Mouse (Mus musculus): Measurements from ENCODE around the gene Fuz.
"Not testable (repeated sequence)": the region's sequence is repeated elsewhere in the genome, so short reads cannot be mapped to it uniquely, and the experiment has no call there.

Gene Fuz

DNA sequence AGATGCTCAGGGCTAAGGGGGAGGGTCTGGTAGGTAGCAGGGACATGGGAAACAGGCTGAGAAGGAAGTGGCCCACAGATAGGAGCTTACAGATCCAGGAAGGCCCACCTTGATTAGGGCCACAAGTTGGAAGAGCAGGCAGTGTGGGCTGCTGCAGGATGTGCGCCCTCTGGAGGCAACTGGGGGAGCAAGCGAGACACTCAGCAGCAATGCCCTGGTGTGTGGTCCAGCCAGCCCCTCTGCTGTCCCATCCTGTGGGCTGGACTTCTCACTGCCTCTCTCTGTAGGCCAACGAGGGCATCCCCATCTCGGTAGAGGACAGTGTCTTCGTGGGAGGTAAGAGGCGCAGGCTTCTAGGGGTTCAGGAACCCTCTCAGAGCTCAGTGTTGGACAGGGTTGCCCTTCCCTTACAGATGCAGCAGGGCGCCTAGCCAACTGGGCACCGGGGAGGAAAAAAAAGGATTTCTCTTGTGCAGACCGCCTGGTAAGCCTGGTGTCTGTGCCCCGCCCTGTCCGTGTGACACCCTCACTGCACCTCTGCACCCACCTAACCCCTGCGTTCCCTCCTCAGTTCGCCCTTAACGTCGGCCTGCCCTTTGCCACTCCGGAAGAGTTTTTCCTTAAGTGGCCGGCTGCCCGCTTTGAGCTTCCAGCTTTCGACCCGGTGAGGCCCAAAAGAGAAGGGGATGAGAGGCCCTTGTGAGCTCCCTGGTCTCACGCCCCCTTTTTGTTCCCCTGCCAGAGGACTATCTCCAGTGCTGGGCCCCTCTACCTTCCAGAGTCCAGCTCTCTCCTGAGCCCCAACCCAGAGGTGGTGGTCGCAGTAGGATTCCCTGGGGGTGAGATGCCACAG is 35.1 kb upstream of the Fuz start:
- in situ Hi-C loops (cut with MboI, MseI): no loop called here

DNA sequence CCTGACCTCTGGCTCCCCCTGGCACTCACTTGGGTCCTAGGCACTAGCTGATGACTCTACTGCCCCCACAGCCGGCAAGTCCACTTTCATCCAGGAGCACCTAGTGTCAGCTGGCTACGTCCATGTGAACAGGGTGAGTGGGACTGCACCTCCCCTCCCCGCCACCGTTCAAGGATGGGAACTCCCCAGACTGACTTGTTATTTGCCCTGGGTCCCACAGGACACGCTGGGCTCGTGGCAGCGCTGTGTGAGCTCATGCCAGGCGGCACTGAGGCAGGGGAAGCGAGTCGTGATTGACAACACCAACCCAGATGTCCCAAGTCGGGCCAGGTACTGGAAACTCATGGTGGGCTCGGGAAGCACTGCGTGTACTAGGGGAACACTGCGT is 34.5 kb upstream of the Fuz start:
- in situ Hi-C loops (cut with MboI, MseI): no loop called here

DNA sequence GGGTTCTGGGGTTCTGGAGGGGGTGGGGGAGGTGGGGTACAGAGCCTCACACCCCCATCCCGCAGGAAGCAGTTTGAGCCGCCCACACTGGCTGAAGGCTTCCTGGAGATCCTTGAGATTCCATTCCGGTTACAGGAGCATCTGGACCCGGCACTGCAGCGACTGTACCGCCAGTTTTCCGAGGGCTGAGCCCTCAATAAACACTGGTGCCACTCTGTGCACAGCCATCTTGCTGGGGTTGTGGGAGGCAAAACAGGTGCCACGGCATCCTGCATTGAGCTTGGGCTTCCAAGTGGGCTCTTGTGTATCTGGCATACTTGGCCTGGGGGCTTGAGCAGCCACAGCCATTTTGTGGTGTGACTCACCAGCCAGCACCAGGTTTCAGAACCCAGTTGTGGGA is 33.4 kb upstream of the Fuz start:
- in situ Hi-C loops (cut with MboI, MseI): no loop called here

DNA sequence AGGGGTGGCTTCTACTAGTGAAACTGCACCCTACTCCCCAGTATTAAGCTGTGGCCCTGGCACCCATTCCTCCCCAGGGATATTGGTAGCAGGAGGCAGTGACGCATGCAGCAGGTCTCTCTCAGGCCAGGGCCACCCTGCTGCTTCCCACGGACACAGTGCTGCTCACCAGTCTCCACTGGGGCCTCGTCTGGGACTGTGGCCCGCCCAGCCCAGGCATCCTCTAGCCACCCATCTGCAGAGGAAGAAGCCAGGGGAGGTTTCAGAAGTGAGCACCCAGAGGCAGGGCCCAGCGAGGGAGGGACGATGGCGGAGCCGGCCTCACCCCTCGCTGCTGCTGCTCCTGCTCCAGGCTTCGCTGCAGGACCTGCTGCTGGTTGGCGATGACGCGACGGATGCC is 32.7 kb upstream of the Fuz start:
- in situ Hi-C loops (cut with MboI, MseI): no loop called here

DNA sequence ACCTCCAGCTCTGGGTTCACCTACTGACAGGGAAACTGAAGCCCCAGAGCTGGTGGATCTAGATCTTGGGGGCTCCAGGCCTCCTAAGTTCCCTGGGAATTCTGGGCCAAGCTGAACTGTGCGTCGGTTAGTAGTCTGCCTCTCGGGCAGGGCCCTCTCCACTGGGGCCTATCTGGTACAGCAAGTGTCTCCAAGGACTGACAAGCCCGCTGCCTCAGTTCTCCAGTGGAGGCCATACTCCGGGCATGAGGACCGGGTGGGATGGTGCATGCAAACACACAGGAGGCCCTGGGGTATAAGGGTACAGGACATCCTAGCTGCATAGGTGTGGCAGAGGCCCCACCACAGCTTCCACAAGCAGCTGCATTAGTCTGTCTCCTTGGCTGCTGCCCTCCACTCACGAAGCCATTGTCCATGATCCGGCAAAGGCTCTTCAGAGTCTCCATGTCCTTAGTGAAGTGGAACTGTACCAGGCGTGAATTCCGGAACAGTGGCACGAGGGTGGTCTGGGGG is 31.8 kb upstream of the Fuz start:
- in situ Hi-C loops (cut with MboI, MseI): no loop called here

DNA sequence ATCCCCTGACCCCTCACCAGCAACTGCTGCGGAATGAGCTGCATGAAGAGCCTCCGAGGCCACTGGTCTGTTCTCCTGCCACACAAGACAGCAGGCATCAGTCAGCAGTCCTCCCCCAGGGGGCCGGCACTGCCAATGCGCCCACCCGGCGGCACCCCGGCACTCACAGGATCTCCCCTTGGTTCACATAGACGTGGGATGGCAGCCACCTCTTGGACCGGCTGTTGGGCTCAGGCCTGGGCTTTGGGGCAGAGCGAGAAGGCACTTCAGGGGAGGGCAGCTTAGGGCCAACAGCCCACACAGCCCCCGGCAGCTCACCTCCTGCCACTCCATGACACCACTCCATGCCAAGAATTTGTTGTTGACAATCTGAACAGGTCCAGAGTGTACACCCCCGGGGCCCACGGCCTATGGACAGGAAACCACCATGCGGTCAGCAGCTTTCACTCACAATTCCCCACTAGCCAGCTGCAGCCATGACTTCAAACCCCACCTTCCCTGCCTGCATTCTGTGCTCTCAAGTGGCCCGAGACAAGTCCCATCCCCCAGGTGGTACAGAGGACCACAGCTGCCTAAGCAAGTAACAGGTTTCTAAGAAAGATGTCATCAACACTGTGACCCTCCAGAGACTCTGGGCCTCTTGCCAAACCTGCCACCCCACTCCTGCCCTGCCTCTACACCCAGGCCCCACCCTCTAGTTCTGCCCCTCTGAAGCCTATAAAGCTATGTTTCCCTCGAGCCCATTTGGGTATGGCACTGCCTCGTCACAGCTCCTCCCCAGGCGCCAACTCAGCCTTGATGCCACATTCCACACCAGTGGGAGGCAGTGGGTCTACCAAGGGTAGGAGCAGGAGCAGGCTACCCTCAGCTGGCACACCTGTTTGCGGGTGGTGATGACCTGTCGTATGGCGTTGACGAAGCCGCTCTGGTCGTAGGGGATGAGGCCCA is 31.0 kb upstream of the Fuz start:
- in situ Hi-C loops (cut with MboI, MseI): no loop called here

DNA sequence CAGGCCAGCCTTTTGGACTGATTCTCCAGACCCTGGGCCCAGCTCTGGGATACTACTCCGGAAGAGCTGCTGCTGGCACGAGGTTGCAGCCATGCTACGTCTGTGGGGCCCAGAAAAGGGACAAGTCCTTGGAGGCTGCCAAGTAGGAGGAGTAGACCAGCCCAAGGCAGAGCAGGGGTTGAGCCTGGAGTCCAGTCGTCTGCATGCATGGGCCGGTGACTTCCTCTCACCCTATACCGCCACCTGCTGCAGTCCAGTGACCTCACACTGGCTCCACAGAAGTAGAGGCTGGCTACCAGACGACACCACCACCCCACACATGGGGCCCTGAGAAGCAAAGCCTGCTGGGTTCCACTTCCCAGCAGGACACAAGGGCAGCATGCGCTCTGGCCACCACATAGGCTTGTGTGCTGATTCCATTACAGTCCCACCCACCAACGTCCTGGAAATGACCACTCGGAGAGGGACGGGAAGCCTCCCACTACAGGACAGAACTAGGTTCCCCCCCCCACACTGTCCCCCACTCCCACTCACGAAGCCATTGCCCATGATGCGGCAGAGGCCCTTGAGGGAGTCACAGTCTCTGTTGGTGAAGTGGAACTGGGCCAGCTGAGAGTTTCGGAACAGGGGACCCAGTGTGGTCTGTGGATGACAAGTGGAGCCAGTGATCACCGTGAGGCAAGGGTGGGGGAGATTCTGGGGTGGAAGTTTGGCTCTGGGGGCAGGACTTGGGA is 29.4 kb upstream of the Fuz start:
- in situ Hi-C loops (cut with MboI, MseI): no loop called here

DNA sequence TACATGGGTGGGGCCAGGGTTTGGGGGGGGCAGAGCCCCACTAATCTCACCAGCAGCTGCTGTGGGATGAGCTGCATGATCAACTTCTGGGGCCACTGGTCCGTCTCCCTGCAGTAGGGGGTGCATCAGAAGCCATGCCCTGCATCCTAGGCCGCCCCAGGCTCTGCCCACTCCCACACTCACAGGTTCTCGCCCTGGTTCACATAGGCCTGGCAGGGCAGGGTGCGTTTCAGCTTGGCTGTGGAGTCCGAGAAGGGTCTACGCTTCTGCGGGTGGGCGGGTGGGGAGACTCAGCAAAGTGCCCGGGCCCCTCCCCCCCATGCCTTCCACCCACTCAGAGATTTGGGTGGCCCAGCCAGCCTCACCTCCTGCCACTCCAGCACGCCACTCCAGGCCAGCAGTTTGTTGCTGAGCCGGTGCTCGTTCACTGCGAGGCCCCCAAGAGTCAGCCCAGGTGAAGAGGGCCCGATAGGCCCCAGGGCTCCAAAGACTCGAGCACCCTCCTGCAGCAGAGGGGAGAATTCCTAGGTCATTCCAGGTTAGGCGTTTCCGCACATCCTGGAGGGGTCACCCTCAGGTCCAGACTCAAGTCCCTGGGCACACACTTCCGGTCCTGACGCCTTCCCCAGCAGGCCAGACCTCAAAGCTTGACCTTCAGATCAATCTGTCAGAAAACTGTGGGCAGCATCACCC is 28.7 kb upstream of the Fuz start:
- in situ Hi-C loops (cut with MboI, MseI): no loop called here

DNA sequence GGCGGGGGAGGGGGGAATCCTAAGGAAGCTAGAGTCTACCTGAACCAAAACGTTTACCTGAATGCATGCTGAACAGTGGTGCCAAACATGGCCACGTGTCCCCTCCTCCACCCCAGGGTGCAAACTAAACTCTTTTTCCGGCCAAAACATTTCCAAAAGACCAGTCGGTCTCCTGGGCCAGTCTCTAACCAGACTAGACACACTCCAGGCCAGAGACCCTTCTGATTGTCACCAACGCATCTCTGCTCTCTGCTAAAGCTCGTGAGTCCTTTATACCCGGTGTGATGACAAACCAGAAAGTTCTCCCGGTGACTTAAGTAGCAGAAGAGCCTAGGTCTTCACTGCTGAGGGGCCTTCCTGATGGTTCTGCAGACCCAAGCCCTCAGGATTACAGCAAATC is 28.1 kb upstream of the Fuz start:
- in situ Hi-C loops (cut with MboI, MseI): no loop called here

DNA sequence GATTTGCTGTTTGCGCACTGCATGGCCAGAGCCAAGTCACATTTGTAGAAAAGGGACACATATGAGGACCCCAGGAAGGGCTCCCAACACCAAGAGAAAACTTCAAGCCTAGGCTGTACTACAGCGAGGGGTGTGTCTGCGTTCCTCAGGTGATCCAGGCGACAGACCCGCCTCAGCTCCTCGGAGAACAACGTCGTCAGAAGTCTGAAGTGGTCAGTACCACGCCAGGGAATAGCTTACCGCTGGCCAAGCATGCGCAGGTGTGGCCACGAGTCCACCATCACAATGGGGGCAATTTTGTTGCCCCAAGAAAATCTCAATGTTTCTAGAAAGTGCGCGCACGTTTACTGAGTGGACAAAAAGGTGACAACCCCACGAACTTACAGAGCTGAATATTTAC is 27.4 kb upstream of the Fuz start:
- in situ Hi-C loops (cut with MboI, MseI): no loop called here

DNA sequence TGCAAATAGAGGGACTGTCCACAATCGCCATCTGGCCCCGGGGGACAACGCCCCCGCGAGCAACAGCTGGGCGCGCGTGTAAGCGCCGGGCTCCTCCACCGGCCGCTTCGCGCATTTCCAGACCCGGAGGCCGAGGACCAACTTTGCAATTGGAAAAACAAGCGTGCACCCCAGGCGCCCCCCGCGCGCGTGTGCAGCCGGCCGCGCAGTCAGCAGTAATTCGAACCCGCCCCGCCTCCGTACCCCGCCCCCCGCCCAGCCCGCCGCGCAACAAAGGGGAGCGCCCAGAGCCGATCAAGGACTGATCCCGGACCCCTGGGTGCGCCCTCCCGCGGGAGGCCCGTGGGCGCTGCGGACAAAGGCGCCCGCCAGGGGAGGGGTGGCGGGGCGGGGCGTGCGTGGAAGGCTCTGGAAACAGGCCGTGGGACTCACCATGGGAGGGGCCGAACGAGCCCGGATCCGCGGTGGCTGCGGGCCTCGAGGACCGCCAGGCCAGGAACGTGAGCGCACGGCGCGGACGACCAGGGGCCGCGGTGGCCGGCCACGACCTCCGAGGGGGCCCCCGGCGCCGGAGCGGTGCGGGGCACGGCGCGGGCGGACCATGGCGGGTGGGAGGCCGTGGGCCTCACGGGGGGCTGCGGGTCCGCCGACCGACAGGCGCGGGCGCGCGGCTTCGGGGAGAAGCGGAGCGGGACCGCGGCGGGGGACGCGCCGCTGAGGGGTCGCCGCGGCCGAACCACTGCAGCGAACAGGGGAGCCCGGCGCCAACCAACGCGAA is 26.8 kb upstream of the Fuz start:
- in situ Hi-C loops (cut with MboI, MseI): no loop called here

DNA sequence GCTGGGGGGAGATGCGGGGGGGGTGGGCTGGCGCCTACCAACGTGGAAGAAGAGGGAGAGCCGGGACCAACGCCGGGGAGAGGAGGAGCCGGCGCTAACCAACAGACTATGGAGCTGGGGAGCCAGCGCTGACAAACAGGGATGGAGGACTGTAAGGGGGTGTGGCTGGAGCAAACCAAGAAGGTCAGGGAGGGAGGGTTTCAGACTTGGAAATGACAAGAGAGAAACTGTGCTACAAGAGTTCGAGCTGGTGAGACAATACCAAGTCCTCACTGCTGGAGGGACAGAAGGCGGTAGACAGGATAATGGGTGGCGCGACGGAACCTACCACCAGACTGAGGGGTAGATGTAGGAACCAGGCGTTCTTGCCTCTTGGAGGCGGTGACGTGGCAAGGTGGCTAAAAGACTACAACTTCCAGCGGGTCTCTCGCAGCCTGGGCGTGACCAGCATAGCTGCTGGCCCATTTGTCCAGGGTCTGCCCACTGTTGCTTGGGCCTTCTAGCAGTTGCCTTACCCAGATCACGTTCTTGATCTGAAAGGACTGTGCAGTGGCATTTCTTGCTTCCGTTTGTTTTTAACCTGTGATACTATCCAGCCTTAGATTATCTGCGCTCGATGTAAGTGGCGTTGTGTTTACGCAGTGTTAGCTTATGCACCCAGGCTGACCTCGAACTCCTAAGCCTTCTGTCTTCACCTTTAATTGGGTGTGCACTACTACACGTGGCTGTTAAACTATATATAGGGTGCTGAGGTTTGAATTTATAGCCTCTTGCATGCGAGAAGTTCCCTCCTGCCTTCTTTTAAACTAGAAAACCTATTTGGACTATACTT is 26.0 kb upstream of the Fuz start, which contains the start of gene Ptov1:
Ptov1 (minus strand) TSS at position 92 of the 832 bp plus-strand sequence.
- in situ Hi-C loops (cut with MboI, MseI): no loop called here

DNA sequence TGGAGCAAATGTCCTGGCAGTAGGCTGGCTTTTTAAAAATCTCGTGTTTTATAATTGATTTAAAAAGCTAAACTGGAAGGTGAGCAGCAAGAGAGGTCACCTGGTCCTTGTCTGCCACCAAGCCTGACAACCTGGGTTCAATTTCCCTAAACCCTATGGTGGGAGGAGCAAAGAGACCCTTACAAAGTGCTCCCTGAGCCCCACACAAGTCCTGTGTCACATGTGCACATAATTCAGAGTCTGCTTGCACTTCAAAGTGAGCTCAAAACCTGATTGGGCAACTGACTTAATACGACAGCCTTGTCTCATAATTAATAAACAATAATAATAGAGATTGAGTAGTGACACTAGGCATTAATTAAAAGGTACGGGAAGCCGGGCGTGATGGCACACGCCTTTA is 25.3 kb upstream of the Fuz start:
- in situ Hi-C loops (cut with MboI, MseI): no loop called here

DNA sequence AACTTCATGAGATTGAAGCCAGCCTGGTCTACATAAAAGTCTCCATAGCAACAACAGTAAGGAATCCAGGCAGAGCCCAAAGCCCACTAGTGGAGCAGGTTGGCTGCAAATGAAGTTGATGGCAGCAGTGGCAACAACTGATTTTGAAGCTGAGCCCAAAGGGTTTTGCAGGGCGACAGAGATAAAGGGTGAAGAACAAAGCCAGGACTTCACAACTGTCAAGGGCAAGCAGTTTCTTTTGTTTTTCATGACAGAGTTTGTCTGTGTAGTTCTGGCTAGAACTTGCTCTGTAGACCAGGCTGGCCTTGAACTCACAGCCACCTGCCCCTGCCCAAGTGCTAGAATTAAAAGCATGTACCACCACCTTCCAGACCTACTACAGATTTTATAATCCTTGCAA is 24.7 kb upstream of the Fuz start:
- in situ Hi-C loops (cut with MboI, MseI): no loop called here

DNA sequence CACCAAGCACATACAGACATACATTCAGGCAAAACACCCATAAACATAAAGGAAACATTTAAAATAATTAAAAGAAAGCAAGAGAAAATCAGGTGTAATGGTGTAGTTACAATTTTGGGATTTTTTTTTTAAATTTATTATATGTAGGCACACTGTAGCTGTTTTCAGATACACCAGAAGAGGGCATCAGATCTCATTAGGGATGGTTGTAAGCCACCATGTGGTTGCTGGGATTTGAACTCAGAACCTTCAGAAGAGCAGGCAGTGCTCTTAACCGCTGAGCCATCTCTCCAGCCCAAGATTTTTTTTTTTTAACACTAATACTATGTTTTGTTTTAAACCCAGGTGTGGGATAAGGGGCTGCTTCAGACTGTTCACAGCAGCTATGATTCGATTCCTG is 24.1 kb upstream of the Fuz start:
- in situ Hi-C loops (cut with MboI, MseI): not testable (repeated sequence)

DNA sequence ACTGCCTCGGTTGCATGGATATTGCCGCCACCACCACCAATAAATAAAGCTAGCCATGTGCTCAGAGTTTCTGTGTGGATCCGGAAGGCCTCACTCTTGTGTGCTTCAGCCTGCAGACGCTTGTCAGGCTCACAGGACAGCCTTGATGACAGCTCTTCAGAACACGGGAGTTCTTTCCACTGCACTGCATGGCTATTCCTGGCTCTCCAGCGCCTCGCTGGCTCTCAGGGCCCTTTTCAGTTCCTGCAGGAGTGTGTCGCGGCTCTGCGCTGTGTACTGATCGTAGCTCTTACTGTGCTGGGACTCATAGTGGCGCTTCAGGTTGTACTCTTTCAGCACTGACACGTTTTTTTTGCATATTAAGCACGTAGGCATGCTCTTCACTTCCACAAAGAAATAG is 18.0 kb upstream of the Fuz start:
- in situ Hi-C loops (cut with MboI, MseI): no loop called here

DNA sequence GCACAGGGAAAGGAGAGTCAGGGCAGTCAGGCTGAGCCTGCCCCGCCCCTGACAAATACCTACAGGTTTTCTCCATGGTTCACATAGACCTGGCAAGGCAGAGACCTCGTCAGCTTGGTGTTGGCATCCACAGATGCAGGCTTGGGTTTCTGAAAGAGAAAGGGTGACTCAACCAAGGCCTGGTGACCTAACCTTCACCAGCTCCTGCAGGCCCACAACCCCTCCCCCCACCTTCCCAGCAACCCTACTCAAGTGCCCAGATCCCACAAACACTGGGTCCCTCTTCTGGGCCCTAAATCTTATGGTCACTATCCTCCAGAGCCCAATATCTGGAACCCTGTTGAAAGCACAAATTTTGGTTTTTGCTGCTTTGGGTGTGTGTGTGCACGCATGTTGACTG is 12.8 kb upstream of the Fuz start:
- in situ Hi-C loops (cut with MboI, MseI): loop anchor here (5.0 kb wide), 1 partner anchor 74 kb away; no protein-coding TSS in a partner anchor

DNA sequence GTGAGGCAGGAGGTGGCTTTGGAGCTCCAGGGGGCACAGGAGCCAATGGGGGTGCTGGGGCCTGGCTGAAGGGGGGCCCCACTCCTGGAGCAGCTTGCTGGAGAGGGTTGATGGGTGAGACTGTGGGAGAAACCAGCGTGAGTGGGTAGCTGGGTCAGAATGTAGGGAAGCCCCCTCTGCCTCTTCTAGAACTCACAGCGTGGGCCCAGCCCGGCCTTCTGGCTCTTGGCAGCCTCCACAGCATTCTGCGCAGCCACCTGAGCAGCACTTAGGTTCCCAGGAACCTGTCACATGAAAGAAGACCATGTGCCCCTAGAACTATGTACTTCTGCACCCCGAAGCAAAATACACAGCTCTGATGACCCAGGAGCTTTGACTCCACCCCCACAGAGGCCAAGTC is 11.2 kb upstream of the Fuz start:
- in situ Hi-C loops (cut with MboI, MseI): loop anchor here (5.0 kb wide), 1 partner anchor 73 kb away; no protein-coding TSS in a partner anchor

DNA sequence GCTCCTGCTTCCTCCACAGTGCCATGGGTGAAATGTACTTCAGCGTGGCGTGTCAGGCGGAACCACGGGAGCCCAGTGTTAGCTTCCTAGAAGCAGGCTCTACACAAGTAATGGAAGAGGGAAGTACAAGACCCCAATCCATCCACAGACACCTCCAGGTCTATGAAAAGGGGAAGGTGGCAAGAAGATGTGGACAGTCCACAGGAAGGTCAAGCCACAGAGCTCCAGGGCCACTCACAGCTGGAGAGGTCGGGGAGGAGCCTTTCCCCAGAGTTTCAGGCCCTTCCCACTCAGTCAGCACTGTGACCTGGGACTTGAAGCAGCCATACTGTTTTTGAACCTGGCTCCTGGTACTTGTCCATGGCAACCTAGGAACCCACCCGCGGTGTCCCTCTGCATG is 8.9 kb upstream of the Fuz start:
- in situ Hi-C loops (cut with MboI, MseI): no loop called here
